Mouse (Mus musculus): ENCODE measurements at regions not wholly inside any gene's neighbourhood (a gene's known extent, or its start where the extent isn't known, plus 50 kb on each side); places are given as distances from the start of the nearest gene placed in this dataset.

- DNase-seq = no peak
Observed at GRCm38 (mm10) chr10:54269785-54270184, 193.4 kb upstream of the Man1a start.

DNA sequence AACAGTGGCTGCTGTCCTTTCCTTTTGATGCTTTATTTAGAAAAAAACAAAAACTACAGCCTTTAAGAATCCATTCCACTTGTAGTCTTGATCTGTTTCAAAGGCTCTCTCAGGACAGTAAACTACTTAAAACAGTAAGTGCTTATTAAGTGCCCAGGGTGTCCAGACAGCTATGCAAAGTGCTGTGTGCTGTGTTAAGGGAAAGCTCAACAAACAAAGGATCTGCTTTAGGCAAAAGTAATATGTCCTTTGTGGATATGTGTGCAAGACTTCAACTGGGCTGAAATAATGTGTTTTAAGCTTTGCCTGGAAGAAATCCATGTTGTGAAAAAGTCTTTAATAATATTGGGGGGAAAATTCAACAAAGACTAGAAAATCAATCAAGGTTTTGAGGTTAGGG lies 192.9 kb upstream of the Man1a start:
- DNase-seq = no peak

- no peak for DNase-seq
Observed at GRCm38 (mm10) chr10:54266656-54267055, 190.2 kb upstream of the Man1a start.

GRCm38 (mm10) chr10:54254874-54255641 lies 178.6 kb upstream of the Man1a start:
- no peak for DNase-seq

GRCm38 (mm10) chr10:54244995-54245394 lies 168.6 kb upstream of the Man1a start:
- DNase-seq = no peak

DNA sequence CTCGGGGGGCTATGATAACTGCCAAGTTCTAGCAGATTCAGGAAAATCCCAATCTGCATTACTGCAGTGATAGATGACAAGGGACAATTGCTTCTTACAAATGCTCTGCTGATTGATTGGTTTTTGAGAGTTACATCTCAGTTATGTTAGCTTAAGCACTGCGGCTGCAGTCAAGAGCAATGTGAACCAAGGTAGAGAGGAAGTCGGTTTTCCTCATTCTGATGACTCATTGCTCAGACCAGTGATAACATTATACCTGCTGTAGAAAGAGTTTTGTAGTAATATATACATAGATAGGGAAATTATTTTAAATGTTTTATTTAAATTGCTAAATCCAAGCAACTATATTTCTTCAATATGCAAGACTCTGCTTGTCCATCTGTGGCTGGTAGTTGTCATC lies 126.0 kb upstream of the Man1a start:
- DNase-seq = no peak

DNA sequence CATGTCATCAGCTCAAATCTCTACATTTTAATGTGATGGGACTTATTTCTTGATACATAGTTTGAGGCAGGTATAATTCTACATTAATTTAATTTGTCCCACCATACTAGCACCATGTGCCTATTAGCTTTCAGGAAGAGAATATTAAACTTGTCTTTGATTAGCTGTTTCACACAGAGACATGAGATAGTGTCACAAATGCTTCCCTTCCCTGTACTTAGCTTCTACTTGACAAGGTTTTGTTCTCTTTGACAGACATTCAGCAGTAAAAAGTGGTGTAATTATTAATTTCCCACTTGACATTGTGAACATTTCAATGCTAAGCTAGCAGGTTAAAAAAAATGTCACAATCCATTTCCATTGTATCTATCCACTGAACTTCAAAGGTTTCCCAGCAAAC lies 125.3 kb upstream of the Man1a start:
- DNase-seq = no peak

DNA sequence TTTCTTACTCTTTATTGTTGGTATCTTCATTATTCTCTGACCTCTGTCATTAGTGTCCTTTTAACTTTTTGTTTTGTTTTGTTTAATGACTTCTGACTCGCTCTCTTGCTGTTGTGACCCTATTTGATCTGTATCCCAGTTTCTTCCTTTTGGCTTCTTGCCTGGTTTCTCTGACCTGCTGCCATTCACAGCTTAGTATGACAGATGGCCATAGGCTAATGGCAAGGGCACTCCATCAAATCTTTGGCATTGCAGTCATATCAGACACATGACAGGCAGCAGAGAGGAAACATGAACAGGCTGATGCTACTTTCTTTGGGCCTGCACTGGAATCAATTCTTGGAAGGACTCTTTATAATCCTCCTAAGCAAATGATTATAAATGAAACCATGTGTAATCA lies 106.3 kb upstream of the Man1a start:
- DNase-seq = no peak

DNA sequence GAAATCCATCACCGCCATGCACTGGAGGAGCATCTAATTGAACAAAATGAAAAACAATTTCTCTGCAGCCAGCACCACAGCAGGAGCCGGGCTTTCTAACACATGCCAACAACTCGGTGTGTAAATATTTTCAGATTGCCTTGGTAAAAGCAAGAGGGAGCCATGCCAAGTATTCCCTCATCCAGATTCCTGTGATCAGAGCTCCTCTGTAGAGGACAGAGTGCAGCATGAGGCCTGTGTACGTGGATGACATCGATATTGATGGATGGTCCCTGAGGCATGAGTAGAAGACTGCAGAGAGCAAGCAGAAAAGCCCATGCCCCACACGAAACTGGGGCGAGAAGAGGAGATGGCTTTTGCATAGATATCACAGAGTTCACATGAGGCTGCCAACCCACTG lies 92.9 kb upstream of the Man1a start:
- DNase-seq = peak; percentile 37

DNA sequence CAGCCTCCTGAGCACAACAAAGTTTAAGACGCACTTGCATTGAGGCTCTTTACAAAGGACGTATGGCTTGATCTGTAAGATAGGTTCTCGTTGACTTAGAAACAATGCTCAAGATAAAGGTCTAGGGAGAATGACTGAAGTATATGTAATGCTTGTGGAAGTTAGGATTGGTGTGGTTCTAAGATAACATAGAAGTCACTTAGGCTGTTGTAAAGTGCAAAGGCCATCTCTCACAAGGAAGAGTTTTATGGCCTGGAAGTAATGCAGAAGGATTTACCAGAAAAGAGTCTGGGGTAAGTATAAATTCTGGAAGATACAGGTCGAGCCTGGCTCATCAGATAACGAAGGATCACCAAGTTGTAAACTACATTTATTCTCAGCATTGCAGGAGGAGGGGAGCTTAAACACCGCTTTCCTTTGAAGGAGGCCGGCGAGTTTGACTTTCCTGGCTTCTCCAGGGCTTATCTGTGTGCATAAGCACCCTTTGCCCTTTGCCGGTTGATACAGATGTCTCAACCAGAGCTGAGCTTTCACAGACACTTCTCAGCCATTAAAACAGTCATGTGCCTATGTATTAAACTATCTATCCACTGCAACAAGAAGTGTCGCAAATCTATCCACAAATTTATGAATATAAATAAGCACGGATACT lies 84.8 kb upstream of the Man1a start:
- DNase-seq = no peak

DNA sequence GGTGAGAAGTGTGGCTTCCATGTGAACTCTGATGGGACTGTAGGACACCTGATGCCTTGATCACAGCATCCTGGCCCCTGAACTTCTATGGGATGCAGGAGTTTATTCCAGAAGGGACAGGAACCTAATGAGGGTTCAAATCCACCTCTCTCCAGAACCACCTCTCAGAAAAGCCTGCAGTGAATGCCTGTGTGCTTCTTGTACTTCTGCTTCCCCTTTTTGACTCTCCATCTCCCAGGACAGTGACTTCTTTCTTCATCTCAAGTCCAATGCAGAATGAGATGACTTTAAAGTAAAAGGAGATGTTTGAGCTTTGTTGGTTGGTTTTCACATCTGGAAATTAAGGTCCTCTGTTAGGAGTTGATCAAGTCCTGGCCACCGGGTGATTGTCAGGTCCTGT lies 77.5 kb upstream of the Man1a start:
- DNase-seq = no peak

GRCm38 (mm10) chr10:54132634-54133033 lies 56.2 kb upstream of the Man1a start:
- no peak for DNase-seq

Measured in layer of hippocampus, adult 9-11 months (tissue).